Mouse (Mus musculus) bone marrow, adult 2 months (tissue): ENCODE data around the gene Zfp708.

Experiments
- CTCF ChIP-seq: fragments of 200-500 bp; IDR thresholded peaks from 2 replicates; pipeline ENCODE4 v1.5.1; 2011; ENCODE audit warnings: low read length, control low read depth; ENCODE audit not compliant: control insufficient read depth, insufficient read depth
- POLR2A ChIP-seq: fragments of 200-500 bp; IDR thresholded peaks from 2 replicates; pipeline ENCODE4 v1.6.1; 2011; ENCODE audit warnings: low read depth, mild to moderate bottlenecking, control low read depth, low read length, borderline replicate concordance; ENCODE audit not compliant: control insufficient read depth

GRCm38 (mm10) chr13:67072786-67073185 lies 25.0 kb downstream of the Zfp708 start:
- TF ChIP-seq POLR2A (no peak), CTCF (no peak)
